Mouse (Mus musculus) heart, embryonic 10.5 days (tissue): Measurements from ENCODE around the gene Mospd3. TPM values are rescaled to one million over a fixed set of nuclear protein-coding genes. Genes with fewer than 3 reads are reported as not detected.

Source experiments
- DNase-seq: peaks from one replicate; pipeline ENCODE4 v3.0.0-alpha.2; 2017; ENCODE audit warnings: low spot score
- H3K27ac ChIP-seq: fragments of 300-500 bp; sonication (generic); 2 replicates; pipeline ENCODE4 v1.5.1; 2016; ENCODE audit warnings: mild to moderate bottlenecking
- H3K27me3 ChIP-seq: fragments of 300-500 bp; sonication (generic); 2 replicates; pipeline ENCODE4 v1.6.1; 2016; ENCODE audit warnings: mild to moderate bottlenecking; ENCODE audit not compliant: poor library complexity, insufficient read depth, severe bottlenecking
- H3K36me3 ChIP-seq: fragments of 300-500 bp; sonication (generic); 2 replicates; pipeline ENCODE4 v1.6.1; 2016; ENCODE audit warnings: mild to moderate bottlenecking, moderate library complexity
- H3K4me1 ChIP-seq: fragments of 300-500 bp; sonication (generic); 2 replicates; pipeline ENCODE4 v1.6.1; 2016; ENCODE audit warnings: mild to moderate bottlenecking
- H3K4me3 ChIP-seq: fragments of 300-500 bp; sonication (generic); 2 replicates; pipeline ENCODE4 v1.5.1; 2016; ENCODE audit warnings: mild to moderate bottlenecking, moderate library complexity
- H3K9me3 ChIP-seq: fragments of 300-500 bp; sonication (generic); 2 replicates; pipeline ENCODE4 v1.6.1; 2016; ENCODE audit warnings: mild to moderate bottlenecking, moderate library complexity
- WGBS: fragments of 180-500 bp; shearing (Covaris S2); methylation state at CpG from one replicate; pipeline ENCODE4 v1.1.7; 2016; 5-methylcytosine and 5-hydroxymethylcytosine counted together
- polyA plus RNA-seq: library from polyadenylated mRNA; unstranded; fragments of >200 nt; fragmentation: Nextera tagmentation; extraction: Ambion mirVana; gene quantifications from 2 replicates; pipeline ENCODE4 v1.2.1, GENCODE M21; 2016

Mospd3 gene
- polyA plus RNA-seq, 1 experiment from 2014 or later, result 16.0 TPM

- DNase-seq, result peak; percentile 88
- 9% methylated on average over 12 of the region's 12 CpGs for WGBS
- Histone ChIP-seq H3K27ac (peak overlapping the region; percentile 93), H3K36me3 (peaks cover 22% of the 10 kb centered on the region), H3K9me3 (no peaks in the 10 kb centered on the region), H3K4me1 (peaks cover 60% of the 10 kb centered on the region), H3K27me3 (peaks cover 16% of the 10 kb centered on the region), H3K4me3 (peak overlapping the region; percentile 54)
Observed at GRCm38 (mm10) chr5:137610548-137611244, 9.8 kb upstream of the Mospd3 start.

- Histone ChIP-seq H3K36me3 (peaks cover 29% of the 10 kb centered on the region), H3K27ac (peak overlapping the region; percentile 93), H3K4me3 (peak overlapping the region; percentile 54), H3K27me3 (peaks cover 16% of the 10 kb centered on the region), H3K9me3 (no peaks in the 10 kb centered on the region), H3K4me1 (peaks cover 60% of the 10 kb centered on the region)
- 58% methylated on average over 4 of the region's 4 CpGs for WGBS
- no peak for DNase-seq
Observed at GRCm38 (mm10) chr5:137610056-137610455, 9.2 kb upstream of the Mospd3 start.

- Histone ChIP-seq H3K27me3 (peaks cover 16% of the 10 kb centered on the region), H3K4me3 (peak overlapping the region; percentile 52; the same call in 1 of the 2 replicates), H3K36me3 (peaks cover 34% of the 10 kb centered on the region), H3K9me3 (no peaks in the 10 kb centered on the region), H3K27ac (peak overlapping the region; percentile 93; the same call in 1 of the 2 replicates), H3K4me1 (peaks cover 60% of the 10 kb centered on the region)
- no peak for DNase-seq
- 61% methylated on average over 3 of the region's 3 CpGs for WGBS
Observed at GRCm38 (mm10) chr5:137609292-137609691, 8.4 kb upstream of the Mospd3 start.

GRCm38 (mm10) chr5:137608654-137609190 is 7.9 kb upstream of the Mospd3 start:
- peak overlapping the region; percentile 52 for H3K4me3 ChIP-seq
- H3K36me3 ChIP-seq, result peaks cover 39% of the 10 kb centered on the region
- peaks cover 16% of the 10 kb centered on the region for H3K27me3 ChIP-seq
- H3K9me3 ChIP-seq, result no peaks in the 10 kb centered on the region
- H3K27ac ChIP-seq, result peak overlapping the region; percentile 72
- 15% methylated on average over 23 of the region's 23 CpGs for whole genome bisulfite sequencing
- DNase-seq, result no peak
- peaks cover 57% of the 10 kb centered on the region for H3K4me1 ChIP-seq

- Histone ChIP-seq H3K27me3 (peaks cover 16% of the 10 kb centered on the region), H3K4me3 (peak overlapping the region; percentile 52), H3K4me1 (peaks cover 50% of the 10 kb centered on the region), H3K36me3 (peaks cover 41% of the 10 kb centered on the region), H3K27ac (peak overlapping the region; percentile 72), H3K9me3 (no peaks in the 10 kb centered on the region)
- no peak for DNase-seq
- WGBS, result 17% methylated on average over 26 of the region's 26 CpGs
Observed at GRCm38 (mm10) chr5:137607860-137608653, 7.2 kb upstream of the Mospd3 start.

GRCm38 (mm10) chr5:137601365-137601729 is 489 bp upstream of the Mospd3 start:
- Histone ChIP-seq H3K27ac (peak overlapping the region; percentile 96), H3K36me3 (peaks cover 31% of the 10 kb centered on the region), H3K4me3 (peak overlapping the region; percentile 85), H3K27me3 (no peaks in the 10 kb centered on the region), H3K9me3 (no peaks in the 10 kb centered on the region), H3K4me1 (peaks cover 24% of the 10 kb centered on the region)
- under 1% methylated on average over 22 of the region's 22 CpGs for WGBS
- DNase-seq, result no peak

GRCm38 (mm10) chr5:137600281-137600618 is 608 bp downstream of the Mospd3 start:
- no peaks in the 10 kb centered on the region for H3K27me3 ChIP-seq
- H3K9me3 ChIP-seq, result no peaks in the 10 kb centered on the region
- DNase-seq, result no peak
- H3K4me3 ChIP-seq, result peak overlapping the region; percentile 85
- peaks cover 24% of the 10 kb centered on the region for H3K4me1 ChIP-seq
- WGBS, result 3% methylated on average over 19 of the region's 19 CpGs
- peaks cover 23% of the 10 kb centered on the region for H3K36me3 ChIP-seq
- peak overlapping the region; percentile 96 for H3K27ac ChIP-seq

GRCm38 (mm10) chr5:137599600-137599999 is 1.3 kb downstream of the Mospd3 start:
- H3K4me1 ChIP-seq, result peaks cover 24% of the 10 kb centered on the region
- 63% methylated on average over 9 of the region's 9 CpGs for WGBS

GRCm38 (mm10) chr5:137598100-137598826 is 2.6 kb downstream of the Mospd3 start:
- peaks cover 24% of the 10 kb centered on the region for H3K4me1 ChIP-seq
- no peak overlapping the region for H3K27ac ChIP-seq
- WGBS, result 68% methylated on average over 2 of the region's 2 CpGs

More at GRCm38 (mm10) chr5:137599600-137599999, 1.3 kb downstream of the Mospd3 start:
- Histone ChIP-seq H3K4me3 (peak overlapping the region; percentile 85), H3K9me3 (no peaks in the 10 kb centered on the region), H3K27me3 (no peaks in the 10 kb centered on the region), H3K27ac (peak overlapping the region; percentile 96; the same call in 1 of the 2 replicates), H3K36me3 (peaks cover 19% of the 10 kb centered on the region; the same call in 1 of the 2 replicates)
- DNase-seq, result no peak

GRCm38 (mm10) chr5:137597625-137598024 is 3.2 kb downstream of the Mospd3 start:
- no peak overlapping the region for H3K27ac ChIP-seq
- 89% methylated on average over 6 of the region's 6 CpGs for WGBS

More at GRCm38 (mm10) chr5:137598100-137598826, 2.6 kb downstream of the Mospd3 start:
- Histone ChIP-seq H3K4me3 (no peak overlapping the region), H3K9me3 (no peaks in the 10 kb centered on the region), H3K27me3 (no peaks in the 10 kb centered on the region), H3K36me3 (peaks cover 11% of the 10 kb centered on the region; the same call in 1 of the 2 replicates)
- no peak for DNase-seq

GRCm38 (mm10) chr5:137596601-137597261 is 4.1 kb downstream of the Mospd3 start:
- WGBS, result 31% methylated on average over 30 of the region's 30 CpGs
- H3K27ac ChIP-seq, result peak overlapping the region; percentile 60; the same call in 1 of the 2 replicates
- H3K4me1 ChIP-seq, result peaks cover 15% of the 10 kb centered on the region
- H3K4me3 ChIP-seq, result peak overlapping the region; percentile 36
- no peaks in the 10 kb centered on the region for H3K9me3 ChIP-seq
- DNase-seq, result no peak
- peaks cover 11% of the 10 kb centered on the region; the same call in 1 of the 2 replicates for H3K36me3 ChIP-seq
- H3K27me3 ChIP-seq, result no peaks in the 10 kb centered on the region

More at GRCm38 (mm10) chr5:137597625-137598024, 3.2 kb downstream of the Mospd3 start:
- peaks cover 11% of the 10 kb centered on the region; the same call in 1 of the 2 replicates for H3K36me3 ChIP-seq
- H3K27me3 ChIP-seq, result no peaks in the 10 kb centered on the region
- no peak overlapping the region for H3K4me3 ChIP-seq
- H3K9me3 ChIP-seq, result no peaks in the 10 kb centered on the region
- peaks cover 21% of the 10 kb centered on the region for H3K4me1 ChIP-seq
- no peak for DNase-seq

GRCm38 (mm10) chr5:137595921-137596320 is 4.9 kb downstream of the Mospd3 start:
- 77% methylated on average over 7 of the region's 7 CpGs for WGBS
- H3K36me3 ChIP-seq, result peaks cover 11% of the 10 kb centered on the region; the same call in 1 of the 2 replicates
- H3K27me3 ChIP-seq, result no peaks in the 10 kb centered on the region
- H3K27ac ChIP-seq, result no peak overlapping the region
- H3K4me3 ChIP-seq, result no peak overlapping the region
- H3K4me1 ChIP-seq, result peaks cover 15% of the 10 kb centered on the region
- no peaks in the 10 kb centered on the region for H3K9me3 ChIP-seq
- DNase-seq, result no peak
